Mouse (Mus musculus) NIH3T3 (cell line): ENCODE measurements around the gene Acp2.
A peak's percentile ranks its signal among the peaks of the same experiment; 100 is the strongest.

Experiments used
- DNase-seq: peaks from one replicate; pipeline ENCODE4 v3.0.0-alpha.2; 2012; ENCODE audit warnings: low read depth

Gene Acp2

DNA sequence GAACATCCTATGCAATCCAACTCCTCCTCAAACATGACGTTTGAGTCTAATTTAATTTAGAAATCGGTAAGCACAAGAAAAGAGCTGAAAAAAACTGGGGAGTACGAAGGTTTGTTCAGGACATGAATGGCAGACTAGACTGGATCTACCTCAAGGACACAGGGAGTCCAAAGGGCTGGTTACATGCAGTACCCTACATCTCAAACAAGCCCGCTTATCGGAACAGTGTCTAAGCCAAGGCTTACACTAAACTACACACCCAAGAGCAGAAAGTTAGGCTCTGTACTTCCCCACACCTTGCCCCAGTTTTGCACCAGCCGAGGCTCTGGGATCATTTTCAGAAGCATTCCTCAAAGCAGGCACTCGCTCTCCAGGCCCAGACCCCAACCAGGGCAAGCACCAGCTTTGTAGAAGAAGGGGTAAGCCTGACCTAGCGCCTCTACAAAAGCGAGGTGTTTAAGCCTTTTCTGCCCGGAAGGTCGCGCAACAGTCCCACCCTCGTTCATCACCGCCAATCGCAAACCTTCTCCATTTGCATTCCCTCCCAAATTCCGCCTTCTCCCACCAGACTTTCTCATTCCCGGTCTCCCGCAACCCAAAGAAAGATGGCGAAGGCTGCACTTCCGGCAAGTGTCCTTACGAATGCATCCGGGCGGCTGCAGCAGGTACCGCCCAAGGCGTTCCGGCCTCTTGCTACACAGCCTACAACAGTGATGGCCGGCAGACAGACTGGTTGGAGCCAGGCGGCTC is at the start of gene Acp2, which contains the start of gene Nr1h3:
TSS of gene Acp2 (plus strand) at position 664 of the 750 bp plus-strand sequence.
TSS of gene Nr1h3 (minus strand) at position 613 of the 750 bp plus-strand sequence.
- peak; percentile 97 for DNase-seq

DNA sequence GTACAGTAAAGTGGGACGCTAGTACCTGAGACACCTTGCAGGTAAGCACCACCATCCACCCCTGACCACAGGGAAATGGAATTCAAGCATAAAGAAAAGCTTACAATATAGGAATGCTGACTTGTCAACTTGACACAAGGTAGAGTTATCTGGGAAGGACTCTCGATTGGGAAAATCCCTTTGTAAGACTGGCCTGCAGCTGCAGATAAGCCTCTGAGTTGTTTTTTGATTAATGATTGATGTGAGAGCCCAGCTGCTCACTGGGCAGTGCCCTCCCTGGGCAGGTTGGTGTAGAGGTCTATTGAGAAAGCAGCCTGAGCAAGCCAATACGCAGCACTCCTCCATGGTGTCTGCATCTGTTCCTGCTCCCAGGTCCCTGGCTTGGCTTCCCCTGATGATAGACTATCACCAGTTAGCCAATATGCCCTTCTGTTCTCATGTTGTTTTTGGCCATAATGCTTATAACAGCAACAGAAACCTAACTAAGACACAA is 49.8 kb upstream of the Acp2 start:
- DNase-seq, result no peak

DNA sequence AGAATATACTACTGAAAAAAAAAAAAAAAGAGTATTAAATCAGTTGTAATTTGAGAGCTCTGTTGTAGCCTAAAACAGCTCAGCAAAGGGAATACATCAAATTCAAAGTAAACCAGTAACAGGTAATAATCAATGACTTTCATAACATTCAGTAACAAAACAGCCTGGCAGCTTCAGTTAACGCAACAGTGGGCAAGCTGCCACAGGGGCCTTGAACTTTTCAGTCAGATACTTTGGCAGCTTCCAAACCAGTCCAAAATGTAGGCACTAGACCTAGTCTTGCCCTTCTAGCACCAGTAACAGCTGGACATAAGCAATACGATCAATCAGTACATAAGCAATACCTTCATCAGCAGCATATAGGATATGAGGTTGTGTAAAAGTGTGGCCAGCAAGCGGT is 48.6 kb upstream of the Acp2 start:
- DNase-seq, result no peak

DNA sequence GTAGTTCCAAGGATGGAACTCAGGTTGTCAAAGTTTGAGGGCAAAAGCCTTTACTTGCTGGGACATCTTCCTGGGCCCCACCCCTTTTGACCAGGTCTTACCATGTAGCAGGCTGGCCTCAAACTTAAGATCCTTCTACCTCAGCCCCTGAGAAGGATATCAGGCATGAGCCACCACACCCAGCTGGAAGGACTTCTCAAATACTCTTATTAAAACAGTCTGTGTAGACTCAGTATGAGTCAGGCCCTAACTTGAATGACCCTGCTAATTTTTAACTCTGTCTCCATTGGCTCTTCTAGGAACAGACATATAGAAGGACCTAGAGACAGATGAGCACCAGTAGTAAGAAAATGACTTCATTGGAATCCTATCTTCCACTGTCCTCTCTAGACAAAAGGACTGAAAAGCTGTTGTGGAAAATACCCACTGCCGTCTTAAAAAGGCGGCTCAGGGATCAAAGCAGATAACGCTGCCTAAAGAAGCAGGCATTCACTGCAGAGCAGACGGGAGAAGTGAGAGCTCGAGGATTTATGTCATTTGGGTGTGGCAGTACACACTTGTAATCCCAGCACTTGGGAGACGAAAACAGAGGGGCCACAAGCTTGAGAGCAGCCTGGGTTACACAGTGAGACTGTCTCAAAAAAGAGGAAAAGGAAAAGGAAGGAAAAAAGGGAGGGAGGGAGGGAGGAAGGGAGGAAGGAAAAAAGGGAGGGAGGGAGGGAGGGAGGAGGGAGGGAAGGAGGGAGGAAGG is 45.5 kb upstream of the Acp2 start:
- DNase-seq, result peak; percentile 38

DNA sequence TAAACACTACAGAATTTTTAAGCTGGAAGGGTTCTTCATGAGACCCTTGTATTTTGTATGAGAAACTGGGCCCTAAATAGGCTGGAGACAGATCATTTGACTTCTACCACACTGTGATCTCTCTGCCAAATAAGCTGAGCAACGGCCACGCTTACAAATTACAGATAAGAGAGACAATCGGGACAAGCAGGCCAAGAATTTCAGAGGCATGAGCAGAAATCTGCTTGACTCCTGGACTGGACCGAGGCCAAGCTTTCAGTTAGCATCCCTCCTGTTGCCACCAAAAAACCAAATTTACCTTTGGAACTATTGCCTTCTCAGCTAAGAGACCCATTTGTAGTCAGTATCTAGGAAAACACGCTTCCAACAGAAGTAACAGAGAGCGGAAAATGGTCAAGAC is 42.1 kb upstream of the Acp2 start:
- no peak for DNase-seq

DNA sequence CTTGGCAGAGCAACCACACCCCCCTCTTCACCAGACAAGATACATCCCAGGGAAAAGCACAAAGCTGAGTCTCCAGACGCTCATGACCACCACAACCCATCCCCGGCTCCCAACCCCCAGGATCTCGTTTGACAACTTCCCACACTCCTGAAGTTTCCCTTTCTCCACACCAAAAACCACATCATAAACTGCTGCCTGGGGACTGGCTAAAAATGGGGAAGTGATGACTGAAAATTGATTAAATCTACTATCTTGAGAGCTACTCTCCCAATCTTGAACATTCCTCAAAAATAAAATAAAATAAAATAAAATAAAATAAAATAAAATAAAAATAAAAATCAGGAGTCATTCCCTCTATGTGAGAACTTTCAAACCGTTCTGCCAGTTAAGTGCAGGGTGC is 39.7 kb upstream of the Acp2 start:
- no peak for DNase-seq

DNA sequence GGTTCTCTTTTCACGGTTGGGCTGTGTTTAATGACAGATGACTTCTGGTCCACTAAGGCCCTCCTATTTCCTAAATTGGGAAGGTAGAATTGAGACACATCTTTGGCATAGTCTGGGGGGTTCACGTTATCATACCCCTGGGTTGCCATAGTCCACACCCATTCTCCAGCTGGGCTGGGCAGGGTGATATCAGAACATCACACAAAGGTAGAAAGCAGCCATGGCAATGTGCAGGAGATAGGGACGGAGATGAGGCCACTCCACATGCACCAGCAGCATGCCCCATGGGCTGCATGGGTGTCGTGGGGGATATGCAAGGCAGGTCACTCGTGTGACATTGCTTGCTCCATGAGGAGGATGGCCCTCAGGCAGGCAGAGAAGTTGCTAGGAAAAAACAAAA is 39.2 kb upstream of the Acp2 start:
- DNase-seq, result no peak

DNA sequence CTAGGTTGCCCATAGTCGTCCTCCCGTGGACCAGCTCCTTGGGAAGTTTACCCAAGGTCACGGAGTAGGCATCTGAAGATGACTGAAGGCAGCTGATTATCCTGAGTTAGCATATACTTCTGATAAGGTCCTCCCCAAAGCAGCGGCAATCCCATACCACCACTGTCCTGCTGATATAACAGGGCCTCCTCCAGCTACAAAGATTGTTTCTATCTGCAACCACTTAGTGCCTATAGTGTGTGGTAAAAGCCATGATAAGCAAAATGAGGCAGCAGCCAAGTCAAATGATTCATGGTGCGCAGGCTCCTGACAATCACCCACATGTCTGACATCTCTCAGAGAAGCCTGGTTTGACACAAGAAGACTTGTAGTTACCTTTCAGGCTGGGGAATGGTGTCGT is 37.7 kb upstream of the Acp2 start:
- DNase-seq, result no peak

DNA sequence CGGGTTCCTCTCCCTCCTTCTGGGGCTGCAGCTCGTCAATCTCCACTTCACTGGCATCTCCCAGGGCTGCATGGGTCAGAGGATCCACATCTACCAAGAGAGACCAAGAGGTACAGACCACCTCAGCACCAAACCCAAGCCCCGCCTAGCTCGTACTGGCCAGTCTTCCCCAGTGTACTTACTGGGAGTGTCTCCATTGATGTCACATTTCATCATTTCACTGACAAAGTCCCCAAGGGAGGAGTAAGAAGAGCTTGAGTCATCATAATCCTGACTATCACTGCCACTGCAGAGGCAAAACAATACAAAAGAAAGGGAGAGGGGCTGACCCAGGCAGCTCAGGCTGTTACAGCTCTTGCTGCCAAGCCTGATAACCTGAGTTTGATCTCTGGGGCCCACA is 35.1 kb upstream of the Acp2 start:
- DNase-seq, result no peak

DNA sequence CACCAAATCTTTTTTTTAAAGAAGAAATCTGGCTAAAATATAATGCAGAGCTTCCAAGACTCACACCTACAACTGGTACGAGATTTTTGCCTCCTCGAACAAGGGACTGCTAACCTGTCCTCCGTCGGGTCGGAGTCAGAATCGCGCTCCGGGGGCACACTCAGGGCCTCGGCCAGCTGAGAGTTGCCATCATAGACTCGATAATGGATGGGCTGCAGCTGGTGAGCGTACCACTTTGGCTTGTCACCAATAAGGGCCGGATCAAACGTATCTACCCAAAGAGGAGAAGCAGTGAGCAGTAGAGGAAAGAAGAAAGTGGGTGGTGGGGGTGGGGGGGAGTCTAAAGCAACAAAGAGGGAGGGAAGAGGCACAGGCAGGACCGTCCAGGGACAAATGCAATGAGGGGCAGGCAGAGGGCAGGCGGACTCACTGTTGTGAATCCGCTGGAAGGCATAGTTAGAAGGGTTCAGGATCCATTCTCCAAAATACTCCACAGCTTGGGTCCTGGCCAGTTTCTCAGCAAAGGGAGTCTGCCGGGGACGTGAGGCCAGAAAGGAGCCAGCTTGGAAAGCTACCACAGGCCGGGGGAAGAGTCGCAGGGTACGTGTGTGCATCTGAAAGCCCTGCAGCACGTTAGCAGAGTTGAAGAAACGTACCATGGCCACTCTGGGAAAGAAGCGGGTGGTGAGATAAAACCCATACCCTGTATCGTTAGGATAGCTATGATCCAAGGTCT is 32.9 kb upstream of the Acp2 start:
- DNase-seq, result no peak

DNA sequence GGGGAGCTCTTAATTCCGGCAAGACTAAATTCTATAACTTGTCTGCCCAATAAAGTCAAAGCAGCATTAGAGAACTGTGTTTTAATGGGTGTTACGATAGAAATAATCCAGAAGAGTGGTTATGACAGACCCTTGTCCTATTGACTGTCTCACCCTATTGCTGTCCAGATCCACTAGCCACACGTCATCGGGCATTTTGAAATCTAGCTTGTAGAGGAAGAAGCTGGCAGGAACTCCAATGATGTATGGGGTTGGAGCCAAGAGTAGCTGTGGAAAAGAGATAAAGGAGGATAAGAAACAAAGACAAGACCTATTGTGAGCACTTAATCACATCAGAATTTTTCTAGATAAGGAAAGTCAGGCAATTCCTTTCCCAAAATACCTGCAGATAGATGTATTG is 27.2 kb upstream of the Acp2 start:
- no peak for DNase-seq

DNA sequence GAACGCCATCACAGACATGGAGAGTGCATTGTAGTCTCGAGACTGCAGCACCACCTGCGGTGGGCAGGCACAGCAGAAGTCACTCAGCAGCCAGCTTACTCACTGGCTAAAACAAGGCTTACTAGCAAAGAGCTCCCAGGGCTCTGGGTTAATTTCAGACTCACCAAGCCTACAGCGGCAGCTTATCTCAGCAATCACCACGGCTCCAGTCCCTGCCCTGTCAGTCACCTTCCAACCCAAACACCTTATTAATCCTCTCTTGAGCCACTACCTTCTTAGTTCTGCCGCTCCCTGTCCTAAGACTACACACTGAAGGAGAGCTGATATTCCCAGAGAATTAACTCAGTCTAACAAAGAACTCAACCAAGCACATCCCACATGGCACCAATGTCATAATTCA is 26.5 kb upstream of the Acp2 start:
- no peak for DNase-seq

DNA sequence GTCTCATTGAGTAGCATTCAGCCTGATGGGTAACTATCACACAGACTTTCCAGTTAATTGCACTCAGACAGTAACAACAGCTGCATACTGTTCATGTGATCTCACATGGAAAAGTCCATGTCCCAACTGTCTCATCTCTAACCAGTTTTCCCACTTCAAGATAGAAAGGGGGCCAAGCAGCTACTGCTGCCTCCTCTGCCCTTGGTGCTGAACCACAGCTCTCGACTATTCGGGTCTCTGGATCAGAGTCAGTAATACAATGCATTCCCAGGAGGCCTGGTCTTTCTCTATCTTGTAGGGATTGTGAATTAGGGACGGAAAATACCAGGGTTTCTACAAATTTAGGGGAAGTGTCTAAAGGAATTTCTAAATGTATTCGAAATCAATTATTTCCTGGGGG is 22.9 kb upstream of the Acp2 start:
- no peak for DNase-seq

DNA sequence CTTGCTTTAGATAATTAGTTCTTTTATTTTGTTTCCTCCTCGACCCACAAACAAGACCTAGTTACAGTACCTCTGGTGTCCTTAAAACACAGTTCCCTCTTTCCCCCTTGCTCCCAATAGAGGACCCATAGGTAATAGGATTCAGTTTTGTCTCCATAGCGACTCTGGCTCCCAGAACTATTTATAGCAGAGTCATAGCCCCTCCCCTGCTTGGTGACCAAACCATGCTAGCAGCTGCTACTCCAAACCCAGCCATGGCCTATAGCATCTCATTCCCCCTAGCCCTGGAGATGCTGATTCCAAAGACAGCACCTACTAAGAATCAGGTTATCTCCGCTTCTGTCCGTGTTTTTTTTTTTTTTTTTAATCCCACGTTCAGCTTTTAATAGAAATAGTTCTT is 22.0 kb upstream of the Acp2 start:
- no peak for DNase-seq

DNA sequence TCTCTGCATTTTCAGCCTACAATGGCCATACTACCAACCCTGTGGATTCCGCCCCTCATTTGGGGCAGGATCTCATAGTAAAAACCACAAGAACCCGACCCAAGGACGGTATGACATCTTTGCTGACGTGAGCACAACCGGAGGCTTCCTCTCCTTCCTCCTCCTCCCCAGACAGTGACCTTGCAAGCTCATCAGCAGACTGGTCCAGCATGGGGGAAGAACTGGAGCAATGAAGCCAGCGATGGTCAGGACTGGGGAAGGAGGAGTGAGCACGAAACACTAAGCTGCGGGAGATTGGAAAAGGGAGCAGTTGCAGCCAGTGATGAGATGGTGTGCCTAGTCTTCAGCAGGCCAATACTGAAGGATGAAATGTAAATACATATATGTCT is 20.7 kb upstream of the Acp2 start:
- no peak for DNase-seq

DNA sequence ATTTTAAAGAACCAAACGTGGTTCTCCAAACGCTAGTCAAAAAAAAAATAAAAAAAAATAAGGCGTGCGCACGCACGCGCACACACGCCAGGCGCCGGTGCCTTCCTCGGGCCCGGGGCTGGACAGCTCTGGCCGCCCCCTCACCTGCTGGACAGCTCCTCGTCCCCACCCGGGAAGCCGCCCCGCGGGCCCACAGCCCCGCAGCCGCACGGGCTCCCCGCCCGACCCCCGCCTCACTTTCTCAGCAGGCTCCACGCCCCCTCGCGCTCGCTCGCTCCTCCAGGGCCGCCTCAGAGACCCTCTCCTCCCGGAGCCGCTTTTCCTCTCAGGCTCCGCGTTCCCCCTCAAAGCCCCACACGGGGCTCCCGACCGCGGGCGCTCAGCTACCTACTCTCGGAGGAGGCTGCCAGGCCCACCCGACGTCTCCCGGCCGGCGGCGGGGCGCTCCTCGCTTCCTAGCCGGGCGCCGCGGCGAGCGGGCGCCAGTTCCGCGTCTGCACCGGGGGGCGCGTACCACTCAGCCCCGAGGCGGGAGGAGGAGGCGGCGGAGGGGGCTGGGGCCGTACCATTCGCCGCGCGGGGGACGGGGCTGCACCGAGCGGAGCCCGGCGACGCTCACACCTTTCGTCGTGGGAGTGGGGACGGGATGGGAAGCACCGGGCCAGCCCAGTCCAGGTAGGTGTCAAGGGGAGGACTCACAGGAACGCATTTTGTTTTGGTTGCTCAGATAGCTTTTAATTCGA is 20.1 kb upstream of the Acp2 start:
- peak; percentile 73 for DNase-seq

DNA sequence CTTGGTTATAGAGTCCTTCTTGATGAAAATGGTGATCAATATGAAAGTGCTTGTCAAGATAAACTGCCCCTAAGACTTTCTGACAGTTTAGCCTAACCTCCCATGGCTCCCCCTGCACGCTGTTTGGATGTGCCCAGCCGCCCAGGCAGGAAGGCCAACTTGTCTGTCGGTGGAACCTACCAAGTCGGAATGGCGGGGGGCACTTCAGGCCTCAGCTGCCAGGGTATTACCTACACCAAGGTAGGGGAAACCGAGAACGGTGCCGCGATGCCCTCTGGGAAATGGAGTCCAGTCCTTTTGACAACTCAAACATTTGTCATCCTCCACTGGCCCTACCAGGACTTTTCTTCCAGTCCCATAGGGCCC is 19.6 kb upstream of the Acp2 start:
- peak; percentile 95 for DNase-seq

DNA sequence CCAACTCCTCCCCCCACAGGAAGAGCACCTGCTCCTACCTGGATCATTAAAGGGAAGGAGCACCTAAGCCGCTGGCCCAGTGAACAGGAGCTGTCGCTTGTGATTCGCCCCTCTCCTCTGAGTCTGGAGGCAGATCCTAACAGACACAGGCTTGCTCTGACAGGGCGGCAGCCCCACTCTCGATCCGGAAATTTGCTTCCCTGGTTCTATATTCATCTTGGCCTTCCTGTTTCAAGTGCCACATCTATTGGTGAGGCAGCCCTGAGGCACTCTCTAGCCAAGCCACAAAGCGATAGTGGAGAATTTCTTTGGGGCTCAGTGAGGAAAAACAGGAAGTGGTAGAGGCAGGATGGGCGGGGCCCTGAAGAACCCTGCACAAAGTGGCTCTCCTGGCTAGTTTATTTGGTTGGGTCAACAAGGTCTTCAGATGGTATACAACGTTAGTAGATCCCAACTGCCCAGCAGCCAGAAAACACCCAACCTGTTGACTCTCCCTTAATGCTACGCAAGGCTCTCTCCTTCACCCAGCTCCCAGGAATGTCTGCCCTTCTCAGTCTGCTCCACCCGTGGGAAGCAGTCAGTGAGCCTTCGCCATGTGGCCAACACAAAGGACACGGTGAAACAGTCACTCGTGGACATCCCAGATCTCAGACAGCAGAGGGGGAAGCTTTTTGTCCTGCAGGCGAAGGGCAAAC is 18.8 kb upstream of the Acp2 start, which contains the start of gene Madd:
TSS of gene Madd (minus strand) at position 127 of the 695 bp plus-strand sequence.
- peak; percentile 23 for DNase-seq

DNA sequence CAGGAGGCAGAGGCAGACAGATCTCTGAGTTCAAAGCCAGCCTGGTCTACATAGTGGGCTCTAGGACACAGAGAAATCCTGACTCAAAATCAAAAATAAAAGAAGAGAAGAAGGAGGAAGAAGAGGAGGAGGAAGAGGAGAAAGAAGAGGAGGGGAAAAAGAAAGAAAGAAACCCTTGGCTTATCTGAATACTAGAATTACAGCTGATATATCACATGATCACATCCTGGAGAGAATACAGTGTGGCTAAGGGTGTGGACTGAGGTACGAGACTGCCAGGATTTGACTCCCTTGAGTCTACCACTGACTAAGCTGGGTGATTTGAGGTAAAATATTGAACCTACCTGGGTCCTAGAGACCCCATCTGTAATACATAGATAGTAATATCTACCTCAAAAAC is 16.5 kb upstream of the Acp2 start:
- no peak for DNase-seq

DNA sequence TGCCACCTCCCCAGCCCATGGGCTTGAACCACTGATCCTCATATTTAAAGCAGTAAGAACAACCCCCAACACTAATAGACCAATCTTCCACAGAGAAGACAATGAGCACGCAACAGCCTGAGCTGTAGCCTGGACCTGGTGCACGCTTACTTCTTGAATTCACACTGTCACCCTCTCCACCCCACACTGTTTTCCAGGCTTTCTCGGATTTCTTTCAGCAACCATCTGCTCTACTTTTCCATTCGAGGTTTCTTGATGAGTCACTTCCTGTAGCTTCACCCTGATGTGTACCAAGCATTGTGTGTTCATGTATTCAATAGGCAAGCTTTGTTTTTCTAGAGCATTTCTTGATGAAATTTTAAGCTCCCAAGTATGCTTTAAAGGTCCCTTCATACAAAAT is 15.3 kb upstream of the Acp2 start:
- DNase-seq, result peak; percentile 65

DNA sequence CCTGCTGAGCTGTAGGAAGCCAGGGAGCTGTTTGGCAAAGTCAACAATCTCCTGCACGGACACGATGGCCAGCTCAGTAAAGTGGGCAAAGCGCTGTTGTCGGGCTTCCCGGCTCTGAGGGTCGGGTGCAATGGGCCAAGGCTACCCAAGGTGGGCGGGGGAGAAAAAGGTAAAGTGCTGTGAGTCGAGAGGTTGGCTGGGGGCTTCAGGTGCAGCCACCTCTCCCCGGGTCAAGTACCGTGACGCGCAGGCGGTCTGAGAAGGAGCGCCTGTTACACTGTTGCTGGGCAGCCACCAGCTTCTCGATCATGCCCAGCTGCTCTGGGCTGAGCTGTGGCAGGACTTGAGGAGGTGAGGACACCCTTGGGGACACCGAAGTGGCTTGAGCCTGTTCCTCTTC is 12.2 kb upstream of the Acp2 start:
- DNase-seq, result no peak
